Mouse (Mus musculus) G1E (cell line): ENCODE results near the gene Tspan33.

Experiments
- CTCF ChIP-seq: IDR thresholded peaks from 2 replicates; pipeline ENCODE4 v1.5.1; 2012; ENCODE audit warnings: low read depth, low read length, inconsistent platforms, mixed read lengths
- GATA2 ChIP-seq: IDR thresholded peaks from 2 replicates; pipeline ENCODE4 v1.6.1; 2012; ENCODE audit warnings: low read depth, low read length, inconsistent platforms, borderline replicate concordance

GRCm38 (mm10) chr6:29753336-29753735 lies 59.3 kb downstream of the Tspan33 start:
- TF ChIP-seq CTCF (no peak), GATA2 (no peak)
